Mouse (Mus musculus) lung, postnatal 25 days (tissue): Measurements from ENCODE around the gene Fgf11.

Source experiments
- DNase-seq: peaks from one replicate; pipeline ENCODE4 v3.0.0; 2022; ENCODE audit warnings: low spot score

Fgf11 gene

DNA sequence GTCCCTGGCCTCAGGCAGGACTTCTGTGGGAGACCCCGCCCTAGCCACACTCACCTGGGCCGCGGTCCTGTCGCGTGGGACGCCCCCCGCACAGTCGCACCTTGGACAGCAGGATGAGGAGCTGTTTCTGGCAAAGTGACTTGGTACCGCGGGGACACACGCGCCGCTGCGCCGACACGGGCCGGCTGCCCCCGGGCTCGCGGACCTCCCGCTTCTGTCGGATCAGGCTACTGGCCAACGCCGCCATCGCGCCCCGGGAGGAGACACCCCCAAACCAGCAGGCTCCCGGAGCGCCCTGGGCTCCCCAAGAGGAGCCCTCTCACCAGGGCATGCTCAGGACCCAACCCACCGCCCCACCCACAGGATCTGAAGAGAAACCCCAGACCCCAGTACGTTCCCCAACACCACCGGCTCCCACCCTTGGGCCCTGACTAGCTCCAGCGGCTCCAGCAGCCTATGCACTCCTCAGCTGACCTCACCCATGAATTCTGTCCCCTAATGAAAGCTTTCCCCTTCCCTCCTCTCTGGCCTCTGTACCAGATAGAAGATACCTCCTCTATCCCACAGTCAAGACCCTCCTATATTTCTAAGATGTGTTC is at the start of gene Fgf11:
Gene Fgf11 (minus strand): TSS at position 479 of the 599 bp plus-strand sequence.
- DNase-seq: no peak

GRCm38 (mm10) chr11:69850754-69851153 is 49.1 kb upstream of the Fgf11 start:
- no peak for DNase-seq

- no peak for DNase-seq
These were observed 48.2 kb upstream of the Fgf11 start for GRCm38 (mm10) chr11:69849884-69850283.

DNA sequence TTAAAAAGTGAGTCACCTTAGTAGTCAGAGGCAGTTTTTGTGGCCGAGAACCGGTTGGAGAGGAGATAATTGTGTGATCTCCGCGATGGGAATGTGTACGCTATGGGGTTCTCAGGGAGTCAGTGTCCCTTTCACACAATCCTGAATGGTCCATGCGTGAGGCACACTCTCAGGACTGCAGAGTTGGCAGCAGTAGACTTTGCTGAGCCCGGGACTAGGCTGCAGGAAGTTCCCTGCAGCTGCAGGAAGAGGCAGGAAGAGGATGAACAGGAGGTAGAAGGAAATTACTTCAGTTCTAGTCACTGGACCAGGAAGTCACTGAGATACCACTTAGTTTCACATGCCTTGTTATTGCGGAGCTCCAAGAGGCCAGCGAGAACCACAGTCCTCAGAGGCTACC is 47.5 kb upstream of the Fgf11 start:
- peak; percentile 20 for DNase-seq

- no peak for DNase-seq
These were observed 46.4 kb upstream of the Fgf11 start for GRCm38 (mm10) chr11:69848021-69848420.

DNA sequence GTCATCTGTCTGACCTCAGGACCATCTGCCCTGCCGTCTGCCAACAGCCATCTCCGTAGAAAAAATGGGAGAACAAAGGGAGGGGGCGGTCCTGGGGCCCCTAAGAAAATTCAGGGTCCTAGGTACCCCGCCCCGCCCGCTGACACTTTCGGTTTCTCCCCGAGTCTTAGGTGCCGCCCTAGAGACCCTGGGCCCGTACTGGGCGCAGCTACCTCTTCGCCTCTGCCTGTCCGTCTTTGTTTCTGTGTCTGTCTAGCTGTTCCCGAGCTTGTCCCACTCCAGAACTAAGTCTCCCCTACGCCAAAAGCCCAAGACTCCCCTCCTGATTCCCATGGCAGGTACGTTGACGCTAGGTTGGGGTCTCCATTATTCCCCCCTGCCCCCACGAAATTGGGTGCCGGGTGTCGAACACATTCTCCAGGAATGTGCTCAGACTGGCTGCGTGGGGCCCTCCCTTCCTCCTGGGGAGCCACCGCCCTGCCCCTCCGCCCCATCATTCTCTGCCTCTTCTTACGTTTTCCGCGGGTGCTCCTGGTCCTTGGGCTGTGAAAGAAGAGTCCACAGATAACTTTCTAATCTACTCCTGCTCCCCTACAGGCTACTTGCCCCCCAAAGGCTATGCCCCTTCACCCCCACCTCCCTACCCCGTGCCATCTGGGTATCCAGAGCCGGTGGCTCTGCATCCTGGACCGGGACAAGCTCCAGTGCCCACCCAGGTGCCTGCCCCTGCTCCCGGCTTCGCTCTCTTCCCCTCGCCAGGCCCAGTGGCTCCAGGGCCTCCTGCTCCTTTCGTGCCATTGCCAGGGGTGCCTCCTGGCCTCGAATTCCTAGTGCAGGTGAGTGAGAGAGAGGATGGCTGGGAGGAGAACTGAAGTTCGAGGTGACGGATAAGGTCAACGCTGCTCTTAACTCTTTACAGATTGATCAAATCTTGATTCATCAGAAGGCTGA is 45.4 kb upstream of the Fgf11 start:
- peak; percentile 24 for DNase-seq

- DNase-seq: peak; percentile 93
These were observed 44.6 kb upstream of the Fgf11 start, which contains the start of gene Plscr3 for GRCm38 (mm10) chr11:69846198-69846680. Gene Plscr3, plus strand, starts transcription at chr11:69846376.

- peak; percentile 21 for DNase-seq
These were observed 37.1 kb upstream of the Fgf11 start for GRCm38 (mm10) chr11:69838714-69839104.

DNA sequence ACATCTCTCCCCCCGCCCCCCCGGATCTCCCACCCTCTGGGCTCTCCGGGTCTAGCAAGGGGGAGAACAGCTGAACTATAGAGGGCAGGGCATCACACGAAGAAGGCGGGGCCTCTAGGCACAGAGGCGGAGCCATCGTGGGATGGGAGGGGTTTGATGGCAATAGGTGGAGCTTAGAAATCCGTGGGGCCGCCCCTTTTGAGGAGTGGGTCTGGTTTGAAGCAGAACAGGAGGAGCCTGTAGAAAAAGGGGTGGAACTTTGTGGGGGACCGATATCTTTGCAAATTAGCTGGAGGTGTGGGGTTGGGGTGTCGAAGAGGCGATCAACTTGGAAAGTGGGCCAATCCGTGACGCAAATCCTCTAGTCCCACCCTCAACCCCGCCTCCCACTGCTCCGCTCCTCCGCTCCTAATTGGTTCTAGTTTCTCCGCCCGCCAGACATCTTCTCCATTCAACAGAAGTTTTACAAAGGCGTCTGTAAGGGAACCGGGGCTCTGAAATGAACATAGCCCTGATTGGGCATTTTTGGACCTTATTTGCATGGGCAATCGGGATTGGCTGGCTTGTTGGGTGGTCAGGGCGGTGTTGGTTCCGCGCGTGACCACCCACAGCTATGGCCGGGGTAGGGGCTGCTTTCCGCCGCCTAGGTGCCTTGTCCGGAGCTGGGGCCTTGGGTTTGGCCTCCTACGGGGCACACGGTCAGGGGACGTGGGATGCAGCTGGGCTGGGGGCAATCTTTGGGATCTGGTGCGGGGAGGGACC is 36.5 kb upstream of the Fgf11 start, which contains the start of gene Tmem256:
Gene Tmem256 (plus strand): TSS at position 563 of the 762 bp plus-strand sequence.
- peak; percentile 98 for DNase-seq

DNA sequence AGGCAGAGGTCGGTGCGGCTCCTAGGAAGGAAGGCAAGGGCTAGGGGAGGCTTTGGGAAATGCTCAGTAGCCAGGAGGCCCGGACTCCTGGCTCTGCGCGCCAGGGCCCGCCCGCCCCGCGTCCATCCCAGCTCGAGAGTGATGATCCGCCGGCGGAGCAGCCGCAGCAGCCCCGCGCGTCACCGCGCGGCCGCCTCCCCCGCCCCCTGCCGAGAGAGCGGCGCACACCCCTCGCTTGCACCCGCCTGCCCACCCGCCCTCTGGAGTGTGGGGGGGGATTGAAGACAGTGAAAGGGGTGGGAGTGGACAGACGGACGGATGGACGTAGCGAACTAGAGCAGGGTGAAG is 35.9 kb upstream of the Fgf11 start, which contains the start of gene Nlgn2:
Gene Nlgn2 (minus strand): TSS at position 181 of the 348 bp plus-strand sequence.
- DNase-seq: no peak

- DNase-seq: no peak
These were observed 35.3 kb upstream of the Fgf11 start for GRCm38 (mm10) chr11:69836703-69837576.

GRCm38 (mm10) chr11:69835966-69836335 is 34.3 kb upstream of the Fgf11 start:
- no peak for DNase-seq

DNA sequence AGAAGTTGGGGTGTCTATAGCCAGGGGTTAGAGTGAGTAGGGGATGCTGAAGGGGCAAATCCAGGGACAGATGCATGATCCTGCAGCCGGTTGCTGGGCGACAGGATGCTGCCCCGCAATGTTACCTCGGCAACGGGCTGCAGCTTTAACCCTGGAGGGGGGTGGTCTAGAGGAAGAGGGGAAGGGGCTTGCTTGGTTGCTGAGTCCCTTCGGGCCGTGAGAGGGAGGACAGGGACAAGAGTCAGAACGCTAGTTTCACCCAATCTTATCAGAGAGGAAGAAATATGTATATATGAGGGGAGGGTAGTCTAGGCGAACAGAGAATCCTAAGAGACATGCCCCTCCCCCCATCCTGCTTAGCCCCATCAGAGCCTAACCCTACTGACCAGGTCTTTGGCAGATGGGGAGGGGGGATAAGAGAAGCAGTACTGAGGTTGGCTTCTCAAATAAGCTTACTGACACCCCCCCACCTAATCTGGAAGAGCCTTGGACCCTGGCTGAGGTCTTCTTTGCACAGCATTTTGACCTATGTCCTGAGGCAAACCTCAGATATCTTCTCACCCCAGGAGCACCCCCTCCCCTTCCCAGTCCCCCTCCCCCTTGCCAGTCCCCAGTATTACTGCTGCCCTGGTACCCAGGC is 33.8 kb upstream of the Fgf11 start:
- DNase-seq: no peak

DNA sequence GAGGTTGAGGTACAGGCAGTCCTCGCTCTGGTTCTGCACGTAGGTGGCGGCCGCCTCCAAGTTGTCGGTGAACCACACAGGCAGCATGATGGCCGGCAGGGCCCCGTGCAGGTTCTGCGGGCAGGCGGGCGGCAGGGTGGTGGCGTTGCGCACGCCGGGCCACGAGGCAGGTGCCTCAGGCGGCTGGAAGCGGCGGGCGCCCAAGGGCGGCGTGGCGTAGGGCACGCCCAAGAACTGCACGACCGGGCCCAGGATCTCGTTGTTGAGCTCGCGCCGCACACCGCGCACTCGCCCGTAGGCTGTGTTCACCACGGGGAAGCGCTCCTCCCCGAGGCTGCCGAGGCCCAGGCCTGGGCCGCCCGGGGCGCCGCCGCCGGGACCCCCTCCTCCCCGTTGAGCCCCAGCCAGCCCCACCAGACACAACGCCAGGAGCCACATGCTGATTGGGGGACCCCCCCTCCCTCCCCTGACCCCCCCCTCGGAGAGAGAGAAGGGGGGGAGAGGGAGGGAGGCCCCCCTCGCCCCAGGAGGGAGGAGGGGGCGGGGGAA is 32.4 kb upstream of the Fgf11 start:
- peak; percentile 29 for DNase-seq

DNA sequence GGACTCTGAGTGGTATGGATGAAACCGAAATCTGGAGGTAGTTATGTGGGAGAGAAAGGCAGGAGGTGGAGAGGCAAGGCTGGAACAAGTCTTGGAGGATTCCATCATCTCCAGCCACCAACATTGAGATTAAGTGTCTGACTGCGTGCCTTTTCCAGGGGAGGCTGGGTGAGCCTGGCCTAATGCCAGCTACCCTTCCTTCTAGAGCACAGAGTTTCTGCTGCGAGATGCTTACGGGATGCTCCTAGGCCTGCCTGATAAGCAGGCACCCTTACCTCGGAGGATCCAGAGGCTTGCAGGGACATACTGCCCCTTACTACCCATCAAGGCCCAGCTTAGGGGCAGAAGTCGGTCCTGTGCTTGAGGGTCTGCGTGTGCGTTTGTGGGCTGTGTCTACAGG is 31.9 kb upstream of the Fgf11 start:
- no peak for DNase-seq

GRCm38 (mm10) chr11:69828832-69829231 is 27.2 kb upstream of the Fgf11 start:
- no peak for DNase-seq

DNA sequence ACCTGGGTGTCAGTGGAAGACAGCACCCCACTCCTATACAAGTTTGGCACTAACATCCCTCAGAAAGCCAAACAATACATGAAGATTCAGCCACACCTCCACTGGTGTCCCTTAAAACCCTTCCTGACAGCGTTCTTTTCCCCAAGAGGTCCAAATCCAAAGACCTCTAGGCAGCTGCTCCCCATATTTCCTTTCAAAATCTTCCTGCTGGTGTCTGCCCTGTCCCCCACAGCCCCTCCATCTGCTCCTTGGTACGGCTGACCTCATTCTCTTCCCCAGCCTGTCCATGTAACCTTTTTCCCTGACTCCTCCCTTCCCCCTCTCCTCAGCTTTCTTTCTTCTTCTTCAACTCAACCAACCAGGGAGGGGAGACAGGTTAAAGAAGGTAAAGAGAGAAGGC is 21.8 kb upstream of the Fgf11 start:
- no peak for DNase-seq

DNA sequence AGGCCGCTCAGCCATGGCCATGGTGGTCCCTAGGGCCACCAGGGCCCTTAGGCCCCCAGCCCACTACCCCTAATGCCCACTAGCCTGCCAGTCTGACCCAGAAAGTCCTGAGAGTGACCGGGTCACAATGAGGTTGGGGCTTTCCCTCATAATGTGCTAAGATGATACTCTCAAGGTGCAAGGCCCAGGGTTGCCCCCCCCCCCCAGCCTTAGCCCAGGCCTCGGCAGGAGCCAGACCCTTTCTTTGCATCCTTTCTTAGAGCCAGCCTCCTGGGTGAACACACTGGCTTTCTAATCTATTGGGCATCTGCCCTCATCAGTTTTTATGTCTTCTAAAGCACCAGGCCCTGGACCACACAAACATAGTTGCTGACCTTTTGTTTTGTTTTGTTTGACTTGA is 20.4 kb upstream of the Fgf11 start, which contains the start of gene Spem1:
Gene Spem1 (minus strand): TSS at position 101 of the 400 bp plus-strand sequence.
- no peak for DNase-seq

DNA sequence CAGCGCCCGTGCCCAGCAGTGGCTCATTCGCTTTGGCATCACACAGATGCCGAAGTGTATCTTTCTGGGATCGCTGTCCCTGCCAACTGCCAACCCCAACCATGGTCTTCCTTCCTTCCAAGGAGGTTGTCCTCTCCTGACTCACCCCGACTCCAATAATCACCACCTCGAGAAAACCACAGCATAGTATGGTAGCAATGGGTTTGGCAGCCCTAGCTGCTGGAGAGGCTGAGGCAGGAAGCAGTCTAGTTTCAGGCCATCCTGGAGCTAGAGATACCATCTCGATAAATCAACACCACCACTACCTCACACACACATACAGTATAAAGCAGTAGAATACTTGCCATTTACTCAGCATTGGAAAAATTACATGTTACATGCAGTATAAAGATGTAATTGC is 17.2 kb upstream of the Fgf11 start:
- no peak for DNase-seq

DNA sequence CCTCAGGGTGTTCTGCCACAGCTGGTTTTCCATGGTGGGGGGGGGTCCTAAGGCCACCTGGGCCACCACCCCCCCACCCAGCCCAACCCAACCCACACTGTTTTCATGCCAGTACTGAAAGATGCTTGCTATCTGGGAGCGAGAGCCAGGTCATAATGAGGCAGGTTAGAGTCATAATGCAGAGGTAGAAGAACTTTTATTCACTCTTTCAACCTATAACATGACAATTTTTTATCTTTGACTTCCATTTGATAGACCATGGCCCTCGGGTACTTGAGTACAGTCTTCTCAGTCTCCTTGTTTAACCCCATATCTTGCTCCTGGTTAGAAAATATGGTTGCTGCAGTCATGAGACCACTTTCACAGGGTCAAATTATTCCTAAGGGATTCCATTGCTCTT is 16.7 kb upstream of the Fgf11 start, which contains the start of gene Spem2:
Gene Spem2 (minus strand): TSS at position 101 of the 400 bp plus-strand sequence.
- no peak for DNase-seq
